Mouse (Mus musculus) retina, adult 2 months (tissue): Measurements from ENCODE around the gene Lbx2.

Experiments used
- DNase-seq: peaks from one replicate; pipeline ENCODE4 v3.0.0-alpha.2; 2012; ENCODE audit warnings: low read depth, low spot score

Lbx2 gene

DNA sequence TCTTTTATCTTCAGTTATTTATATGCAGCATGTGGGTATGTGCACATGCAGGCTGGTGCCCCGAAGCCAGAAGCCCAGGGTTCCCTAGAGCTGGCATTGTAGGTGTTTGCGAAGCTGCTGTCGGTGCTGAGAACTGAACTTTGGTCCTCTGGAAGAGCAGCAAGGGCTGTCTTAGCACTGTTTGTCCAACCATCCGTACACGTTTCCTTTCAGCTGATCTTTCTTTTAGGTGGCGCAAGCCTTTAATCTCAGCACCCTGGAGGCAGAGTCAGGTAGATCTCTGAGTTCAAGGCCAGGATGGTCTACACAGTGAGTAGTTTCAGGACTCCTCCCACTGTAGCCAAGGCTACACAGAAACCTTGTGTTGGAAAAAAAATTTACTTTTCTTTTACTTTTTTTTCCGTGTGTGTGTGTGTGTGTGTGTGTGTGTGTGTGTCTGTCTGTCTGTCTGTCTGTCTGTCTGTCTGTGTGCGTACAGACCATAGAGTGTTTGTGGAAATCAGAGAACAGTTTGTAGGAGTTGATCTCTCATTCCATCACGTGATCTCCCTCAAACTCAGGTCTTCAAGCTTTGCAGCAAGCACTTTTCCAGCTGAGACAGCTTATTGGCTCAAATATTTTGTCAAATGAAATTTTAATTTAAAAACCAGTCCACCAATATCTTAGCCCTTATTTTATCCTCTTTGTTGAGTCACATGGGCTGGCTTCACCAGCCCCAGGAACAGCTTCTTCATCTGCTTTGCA, 46.2 kb downstream of the Lbx2 start:
- no peak for DNase-seq

DNA sequence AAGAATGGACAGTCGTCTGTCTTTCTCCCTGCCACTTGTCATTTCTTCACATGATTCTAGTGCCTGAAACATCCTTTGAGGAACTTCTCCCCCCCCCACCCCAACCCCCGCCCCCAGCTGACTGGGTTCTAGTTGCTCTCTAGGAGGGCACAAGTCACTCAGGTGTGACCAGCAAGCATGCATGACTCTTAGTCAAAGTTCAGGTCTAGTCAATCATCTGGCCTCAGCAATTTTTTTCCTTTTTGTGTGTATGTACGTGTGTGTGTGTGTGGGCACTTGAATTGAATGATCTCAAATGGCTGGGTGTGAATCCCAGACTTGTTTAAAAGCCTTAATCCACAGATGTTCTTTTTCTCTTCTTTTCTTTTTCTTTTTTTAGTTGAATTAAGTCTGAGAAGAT, 48.1 kb downstream of the Lbx2 start:
- DNase-seq: no peak

- DNase-seq: no peak
These were observed 48.9 kb downstream of the Lbx2 start, which contains the start of gene Rtkn for GRCm38 (mm10) chr6:83134951-83135513. Rtkn (plus strand) TSS chr6:83135463.

DNA sequence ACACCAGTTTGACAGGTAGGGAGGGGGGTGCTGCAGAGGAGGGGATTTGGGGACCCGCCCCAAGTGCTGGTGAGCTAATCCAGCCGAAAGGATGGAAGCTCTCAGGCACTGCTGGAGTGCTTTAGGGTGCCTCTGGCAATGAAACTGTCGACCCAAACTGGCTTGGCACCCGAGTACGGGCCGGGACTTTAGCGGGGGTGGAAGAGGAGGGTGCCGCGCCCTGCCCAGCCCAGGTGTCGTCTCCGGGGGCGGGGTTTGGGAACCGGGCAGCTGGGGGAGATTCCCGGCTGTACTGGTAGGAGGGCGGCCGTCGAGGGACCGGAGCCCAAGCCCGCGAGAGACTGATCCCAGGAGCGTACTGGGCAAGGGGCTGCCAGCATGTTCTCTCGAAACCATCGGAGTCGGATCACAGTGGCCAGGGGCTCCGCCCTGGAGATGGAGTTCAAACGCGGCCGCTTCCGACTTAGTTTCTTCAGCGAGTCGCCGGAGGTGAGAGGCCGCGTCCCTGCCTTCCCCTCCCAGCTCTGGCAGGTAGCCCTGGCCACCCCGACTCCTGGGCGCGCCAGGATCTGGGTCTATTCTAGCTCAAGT, 49.5 kb downstream of the Lbx2 start:
- DNase-seq: no peak

DNA sequence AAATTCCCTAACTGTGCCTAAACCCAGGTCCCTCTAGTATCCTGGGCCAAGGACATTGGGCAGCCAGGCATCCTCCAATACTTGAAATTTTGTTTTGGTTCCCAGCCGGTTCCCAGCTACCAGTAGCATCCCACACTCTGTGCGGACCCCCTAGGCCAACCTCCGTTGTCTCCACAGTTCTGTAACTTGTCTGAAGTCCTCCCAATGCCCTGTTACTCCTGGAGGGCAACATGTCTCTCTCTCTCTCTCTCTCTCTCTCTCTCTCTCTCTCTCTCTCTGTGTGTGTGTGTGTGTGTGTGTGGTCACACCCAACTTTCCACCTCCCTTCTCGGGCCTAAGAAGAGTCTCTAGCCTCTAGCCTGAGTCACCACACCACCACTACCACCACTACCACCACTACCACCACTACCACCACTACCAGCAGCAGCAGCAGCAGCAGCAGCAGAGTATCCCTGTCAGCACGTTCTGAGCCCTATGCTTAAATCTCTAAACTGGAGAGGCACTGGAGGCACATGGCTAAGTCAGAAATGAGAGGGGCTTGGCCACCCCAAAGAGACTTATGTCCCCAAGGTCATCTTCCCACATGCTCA, 50.2 kb downstream of the Lbx2 start:
- DNase-seq: no peak

- no peak for DNase-seq
These were observed 50.9 kb downstream of the Lbx2 start for GRCm38 (mm10) chr6:83136881-83137575.

- DNase-seq: no peak
These were observed 51.4 kb downstream of the Lbx2 start for GRCm38 (mm10) chr6:83137576-83137950.
